Mouse (Mus musculus): ENCODE results near the gene Gm9817.

DNA sequence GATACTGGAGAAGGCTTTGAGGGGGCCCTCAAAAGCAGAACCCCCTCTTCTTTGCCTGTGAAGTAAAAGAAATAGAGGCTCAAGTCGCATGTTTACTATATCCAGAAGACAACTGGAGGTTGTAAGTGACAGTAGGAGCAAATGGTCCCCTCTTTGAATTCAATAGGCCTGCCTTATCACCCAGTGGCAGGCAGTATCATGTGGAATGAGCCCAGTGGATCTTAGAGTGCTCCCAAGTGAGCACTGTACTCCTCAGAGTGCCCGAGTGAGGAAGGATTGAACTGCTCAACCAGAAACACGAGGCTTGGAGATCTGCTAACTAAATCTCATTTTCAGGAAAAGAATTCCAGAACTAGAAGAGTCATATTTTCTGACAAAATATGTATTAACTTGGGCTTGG is 40.3 kb downstream of the Gm9817 start:
- TF ChIP-seq CTCF (IDR thresholded peaks at IDR 0.05; ENCODE audit: borderline replicate concordance, control insufficient read depth, extremely low read depth, insufficient read depth, low read length, poor library complexity) (no peak), POLR2A (IDR thresholded peaks at IDR 0.05; ENCODE audit: control insufficient read depth, extremely low read depth, insufficient read depth, low read length, poor library complexity) (no peak)

Data from thymus, adult 2 months (tissue).